Mouse (Mus musculus): ENCODE measurements at regions not wholly inside any gene's neighbourhood (a gene's known extent, or its start where the extent isn't known, plus 50 kb on each side); places are given as distances from the start of the nearest gene placed in this dataset.
A peak's percentile ranks its signal among the peaks of the same experiment; 100 is the strongest.

DNA sequence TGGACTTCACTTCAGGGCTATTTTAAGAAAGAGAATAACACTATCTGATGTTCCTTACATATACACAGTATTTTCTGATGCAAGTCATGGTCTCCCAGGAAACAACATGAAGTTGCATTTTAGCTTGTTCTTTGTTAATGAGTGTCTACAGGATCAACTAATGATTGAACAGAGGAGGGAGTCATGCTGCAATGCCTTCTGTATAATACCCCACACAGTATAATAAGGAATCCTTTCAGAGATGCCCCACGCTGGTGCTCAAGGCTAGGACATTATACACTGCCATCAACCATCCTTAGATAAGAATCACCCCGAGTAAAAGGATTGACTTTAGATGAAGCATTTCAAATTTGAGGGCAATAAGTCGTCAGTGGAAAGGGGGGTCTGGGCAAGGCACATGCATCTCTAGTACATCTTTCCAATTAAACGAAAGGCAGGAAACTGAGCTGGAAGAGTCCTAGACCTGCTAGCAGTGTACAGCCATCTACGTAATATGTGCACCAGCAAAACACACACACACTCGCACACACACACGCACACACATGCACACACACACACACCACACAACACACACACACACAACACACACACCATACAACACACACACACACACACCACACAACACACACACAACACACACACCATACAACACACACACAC is 252.6 kb upstream of the Rag2 start:
- DNase-seq = no peak

DNA sequence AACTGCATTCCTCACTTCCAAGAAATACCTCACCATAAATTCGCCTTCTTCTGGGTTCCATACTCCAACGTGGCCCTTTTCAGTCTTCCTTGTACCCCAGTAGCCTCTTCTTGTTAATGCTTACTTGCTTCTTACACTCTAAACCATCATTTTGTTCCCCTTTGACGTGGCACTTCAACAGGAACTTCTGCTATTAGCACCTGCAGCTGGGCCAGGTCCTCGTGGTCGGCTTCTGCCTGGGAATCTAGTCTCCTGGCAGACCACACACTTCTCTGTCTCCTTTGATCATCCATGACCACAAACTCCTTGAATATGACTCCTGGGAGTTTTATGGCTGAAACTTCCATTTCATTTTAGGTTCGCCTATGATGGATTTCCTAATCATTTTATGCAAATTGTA is 243.9 kb upstream of the Rag2 start:
- no peak for DNase-seq

DNA sequence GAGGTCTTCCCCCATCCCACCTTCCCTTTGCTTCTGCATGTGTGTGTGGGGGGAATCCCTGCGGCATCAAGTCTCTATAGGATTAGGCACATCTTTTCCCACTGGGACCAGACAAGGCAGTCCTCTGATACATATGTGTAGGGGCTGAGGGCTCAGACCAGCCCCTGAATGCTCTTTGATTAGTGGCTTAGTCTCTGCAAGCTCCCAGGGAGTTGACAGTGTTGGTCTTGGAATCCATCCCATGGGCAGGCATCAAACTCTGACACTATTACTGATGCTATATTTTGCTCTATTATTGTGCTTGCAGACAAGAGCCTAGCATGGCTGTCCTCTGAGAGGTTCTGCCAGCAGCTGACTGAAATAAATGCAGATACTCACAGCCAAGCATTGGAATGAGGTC is 209.5 kb upstream of the Rag2 start:
- DNase-seq = no peak

DNA sequence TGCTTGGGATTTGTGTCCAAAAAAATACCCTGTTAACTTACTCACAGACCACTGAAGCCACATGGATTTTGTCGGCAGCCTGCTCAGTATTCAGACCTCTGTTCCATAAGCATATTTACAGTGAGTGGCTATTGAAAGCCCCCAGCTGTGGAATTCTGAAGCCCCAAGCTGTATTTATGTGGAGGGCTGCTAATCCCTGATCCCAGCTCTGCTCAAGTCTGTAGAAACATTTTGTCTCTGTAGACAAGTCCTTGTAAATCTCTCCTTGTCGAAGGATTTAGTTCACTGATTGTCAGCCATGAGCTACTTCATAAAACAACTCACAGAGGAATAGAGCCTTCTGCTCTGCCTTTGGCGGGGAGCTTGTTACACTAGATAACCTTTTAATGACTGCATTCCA is 207.8 kb upstream of the Rag2 start:
- no peak for DNase-seq

DNA sequence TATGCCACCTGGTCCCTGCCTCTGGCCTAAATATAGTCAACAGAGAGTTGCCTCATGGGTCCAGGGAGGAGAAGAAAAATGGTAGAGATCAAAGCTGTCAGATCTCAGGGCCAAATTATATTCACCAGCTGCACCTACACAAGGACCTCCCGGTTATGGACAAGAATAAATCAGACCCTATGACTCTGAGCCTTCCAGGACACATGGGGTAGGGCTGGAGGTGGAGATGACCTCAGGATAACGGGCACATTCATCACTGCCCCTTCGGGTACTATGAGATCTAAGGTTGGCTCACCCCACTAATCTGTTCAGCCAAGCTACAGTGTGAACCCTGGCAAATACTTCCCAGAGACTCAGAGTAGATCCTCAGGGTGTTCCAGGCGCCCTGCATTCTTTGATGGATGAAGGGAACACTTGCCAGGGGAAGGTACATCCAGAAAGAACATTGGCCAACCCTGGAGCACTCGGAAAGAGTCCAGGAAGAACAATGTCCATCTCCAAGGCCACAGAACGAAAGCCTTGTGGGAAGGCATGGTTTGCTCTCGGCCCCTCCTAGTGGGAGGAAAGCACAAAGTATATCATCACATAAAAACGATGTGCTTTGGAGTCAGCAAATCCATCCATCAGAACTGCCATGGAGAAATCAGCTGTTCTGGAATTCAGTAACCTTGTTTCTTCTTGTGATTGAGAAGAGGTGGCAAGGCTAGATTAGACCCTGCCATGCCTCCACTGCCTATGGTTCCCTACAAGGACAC is 191.2 kb upstream of the Rag2 start:
- no peak for DNase-seq

DNA sequence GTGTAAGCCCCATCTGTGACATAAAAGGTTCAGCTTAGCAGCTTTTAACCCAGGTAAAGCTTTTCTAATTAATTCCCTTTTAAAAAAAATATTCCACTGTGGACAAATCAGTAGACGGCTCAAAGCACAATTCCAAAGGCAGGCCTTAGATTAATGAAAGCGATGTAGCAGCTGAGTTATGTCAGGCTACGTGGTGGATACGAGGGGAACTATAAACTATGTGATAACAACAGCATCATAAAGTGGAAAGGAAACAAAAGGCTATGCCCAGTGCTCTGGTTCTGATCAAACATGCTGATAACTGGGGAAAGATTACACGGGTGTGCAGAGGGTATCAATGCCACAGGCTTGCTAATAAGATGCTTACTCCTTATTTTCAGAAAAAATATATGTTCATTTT is 184.3 kb upstream of the Rag2 start:
- no peak for DNase-seq

DNA sequence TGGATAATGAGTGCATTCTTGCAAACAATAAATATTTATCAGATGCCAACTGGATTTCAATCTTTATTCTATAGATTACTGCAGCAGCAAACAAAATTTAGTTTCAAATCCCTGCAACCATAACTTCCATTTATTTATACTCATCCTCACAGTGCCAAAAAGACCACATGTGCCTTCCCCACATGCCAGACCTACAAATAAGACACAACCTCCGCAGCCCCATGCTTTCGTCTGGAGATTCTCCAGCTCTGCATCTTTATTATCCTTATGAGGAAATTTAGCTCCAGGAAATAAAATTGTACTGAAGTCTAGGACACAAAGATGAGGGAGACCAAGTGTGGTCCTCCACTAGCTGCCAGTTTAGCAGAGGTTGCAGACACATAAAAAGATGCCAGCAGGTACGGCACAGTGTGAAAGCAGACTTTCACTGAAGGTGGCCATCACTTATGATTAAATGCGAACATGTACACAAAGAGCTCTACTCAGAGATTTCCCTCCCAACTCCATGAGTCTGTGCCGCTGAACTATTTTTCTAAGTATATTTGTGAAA is 183.4 kb upstream of the Rag2 start:
- DNase-seq = no peak

DNA sequence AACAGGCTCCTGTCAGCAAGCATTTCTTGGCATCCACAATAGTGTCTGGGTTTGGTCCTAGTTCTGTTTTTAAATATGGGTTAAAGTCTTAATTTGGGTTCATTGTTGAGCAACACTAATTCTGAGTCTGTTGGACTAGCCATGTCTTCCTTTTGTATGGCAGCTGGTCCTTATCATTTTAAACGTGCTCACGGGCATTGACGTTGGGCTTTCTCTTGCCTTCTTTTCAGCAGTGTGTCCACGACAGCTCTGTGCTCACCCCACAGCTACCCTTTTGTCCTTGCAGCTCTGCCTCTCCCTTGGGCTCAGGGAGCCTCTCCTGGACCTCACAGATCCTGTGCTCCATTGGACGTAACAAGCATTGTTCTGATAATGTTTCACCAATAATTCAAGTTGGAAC is 168.9 kb upstream of the Rag2 start:
- no peak for DNase-seq

DNA sequence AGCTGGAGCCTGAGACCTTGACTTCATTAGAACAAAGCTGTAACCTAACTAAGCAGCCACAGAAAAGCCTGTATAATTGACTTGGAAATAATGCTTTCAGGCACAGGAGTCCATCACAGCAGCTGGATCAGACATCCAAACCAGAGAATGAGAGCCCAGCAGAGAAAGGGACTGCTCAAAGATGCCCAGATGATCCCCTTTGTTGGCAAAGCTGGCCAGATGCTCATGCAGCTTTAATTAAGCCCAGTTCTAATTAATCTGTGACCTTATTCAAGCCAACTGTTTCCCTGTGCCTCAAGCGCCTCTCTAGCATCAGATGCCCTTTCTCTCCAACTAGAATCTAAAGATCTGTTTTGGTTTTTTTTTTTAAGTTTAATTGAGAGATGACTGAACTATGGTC is 165.6 kb upstream of the Rag2 start:
- DNase-seq = no peak

DNA sequence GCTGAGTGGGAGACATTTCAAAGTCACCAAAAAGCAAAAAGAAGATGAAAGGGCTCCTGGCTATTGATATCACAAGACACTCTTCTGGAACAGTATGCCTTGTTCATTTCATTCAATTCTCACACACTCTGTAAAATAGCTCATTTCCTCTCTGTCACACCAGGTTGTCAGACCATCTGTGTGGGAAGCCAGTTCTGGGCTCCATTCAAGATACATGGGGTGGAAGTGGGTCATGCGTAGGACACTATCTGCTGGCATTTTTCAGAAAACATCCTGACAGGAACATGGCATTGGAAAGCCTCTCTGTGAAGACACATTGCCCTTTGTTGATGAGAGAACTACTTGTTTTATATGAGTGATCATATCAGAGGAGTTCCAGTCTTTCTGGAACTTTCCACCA is 162.1 kb upstream of the Rag2 start:
- no peak for DNase-seq

DNA sequence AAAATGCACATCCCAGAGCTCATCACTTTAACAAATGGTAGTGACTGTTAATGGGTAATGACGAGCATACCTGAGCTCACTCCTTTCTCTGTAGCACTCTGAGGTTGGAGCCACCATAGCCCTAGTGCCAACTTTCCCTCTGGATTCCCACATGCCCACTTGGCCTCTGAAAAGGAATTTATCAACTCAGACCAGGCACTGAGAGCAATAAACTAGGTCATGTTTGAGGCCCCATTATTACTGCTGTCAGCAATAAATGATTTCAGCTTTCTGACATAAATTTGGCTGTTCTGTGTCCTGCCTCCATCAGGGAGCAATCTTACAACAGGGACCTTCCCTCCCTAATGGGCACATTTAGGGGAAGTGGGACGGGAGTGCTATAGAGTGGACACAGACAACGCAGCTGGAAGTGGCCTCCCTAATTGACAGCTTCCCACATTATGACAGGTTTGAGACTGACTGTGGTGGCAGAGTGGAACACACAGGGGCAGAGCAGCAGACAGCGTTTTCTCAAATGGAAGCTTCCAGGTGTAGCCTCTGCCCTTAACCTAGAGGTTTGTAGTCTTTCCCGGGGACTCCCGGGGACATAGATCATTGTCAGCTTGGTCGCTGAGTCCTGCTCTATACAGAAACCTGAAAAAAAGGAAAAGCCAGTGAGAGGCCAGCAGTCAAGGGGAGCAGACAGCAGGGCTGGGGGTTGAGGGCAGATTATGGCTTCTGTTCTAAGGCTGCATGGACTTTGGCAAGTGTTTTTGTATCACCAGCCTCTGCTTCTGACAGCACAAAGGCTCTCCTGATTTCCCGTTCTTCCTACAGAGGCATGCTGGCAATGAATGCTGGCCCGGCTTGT is 160.0 kb upstream of the Rag2 start:
- no peak for DNase-seq

DNA sequence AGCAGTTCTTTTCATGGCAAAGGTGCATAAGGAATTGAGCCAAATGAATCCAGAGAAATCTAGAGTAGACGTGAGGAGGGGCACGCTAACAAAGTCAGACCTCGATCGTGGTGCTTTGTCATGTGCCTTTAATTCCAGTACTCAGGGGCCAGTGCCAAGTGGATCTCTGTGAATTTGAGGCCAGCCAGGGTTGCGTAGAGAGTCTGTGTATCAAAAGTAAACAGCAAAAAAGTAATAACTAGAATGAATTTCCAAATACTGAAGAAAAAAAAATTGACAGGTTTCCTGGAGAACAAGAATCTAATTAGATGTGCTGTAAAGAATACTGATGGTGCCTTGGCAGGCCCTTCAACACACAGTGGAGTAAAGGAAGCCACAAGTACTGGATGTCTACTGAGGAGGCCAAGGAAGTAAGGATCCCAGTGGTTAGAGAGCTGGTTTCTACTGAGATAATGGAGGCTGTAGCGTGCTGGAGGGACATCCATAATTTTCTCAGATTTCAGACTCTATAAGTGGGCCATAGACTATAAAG is 153.9 kb upstream of the Rag2 start:
- DNase-seq = no peak

DNA sequence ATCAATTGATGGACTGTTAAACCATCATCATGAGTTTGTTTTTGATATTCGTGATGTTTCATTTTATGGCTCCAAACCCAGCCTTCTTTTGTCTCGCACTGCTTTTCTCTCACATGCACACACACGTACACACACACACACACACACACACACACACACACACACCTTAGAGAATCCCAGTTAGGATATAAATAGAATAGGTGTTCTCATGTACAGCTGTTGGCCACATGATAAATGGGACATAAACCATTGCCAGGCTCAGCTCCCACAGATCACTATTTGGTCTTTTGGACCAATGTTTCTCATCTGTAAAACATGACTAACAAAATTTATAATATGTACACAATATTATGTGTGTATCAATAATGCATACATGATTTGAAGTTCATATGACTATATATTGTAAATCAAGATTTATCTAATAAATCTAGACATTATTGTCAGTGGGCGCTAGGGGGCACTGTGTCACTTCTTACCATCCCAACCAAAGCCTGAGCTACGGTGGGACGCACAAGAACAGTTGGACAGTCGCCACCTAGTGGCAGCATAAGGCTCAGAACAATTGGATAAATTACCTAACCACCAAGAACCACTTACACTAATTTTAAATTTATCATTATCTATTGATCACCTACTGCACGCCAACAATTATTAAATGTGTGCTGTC is 151.9 kb upstream of the Rag2 start:
- DNase-seq = peak; percentile 57

DNA sequence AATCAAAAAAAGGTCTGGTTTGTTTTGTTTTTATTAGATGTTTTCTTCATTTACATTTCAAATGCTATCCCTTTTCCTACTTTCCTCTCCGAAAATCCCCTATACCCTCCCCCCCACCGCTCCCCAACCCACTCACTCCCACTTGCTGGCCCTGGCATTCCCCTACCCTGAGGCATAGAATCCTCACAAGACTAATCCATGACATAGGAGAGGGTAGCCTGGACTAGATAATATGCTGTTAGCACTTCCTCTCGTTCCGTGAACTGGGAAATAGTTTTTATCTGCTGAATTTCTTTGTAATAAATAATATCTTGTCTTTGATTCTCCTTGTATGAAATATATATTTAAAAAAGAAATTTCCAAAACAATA is 151.4 kb upstream of the Rag2 start:
- no peak for DNase-seq

DNA sequence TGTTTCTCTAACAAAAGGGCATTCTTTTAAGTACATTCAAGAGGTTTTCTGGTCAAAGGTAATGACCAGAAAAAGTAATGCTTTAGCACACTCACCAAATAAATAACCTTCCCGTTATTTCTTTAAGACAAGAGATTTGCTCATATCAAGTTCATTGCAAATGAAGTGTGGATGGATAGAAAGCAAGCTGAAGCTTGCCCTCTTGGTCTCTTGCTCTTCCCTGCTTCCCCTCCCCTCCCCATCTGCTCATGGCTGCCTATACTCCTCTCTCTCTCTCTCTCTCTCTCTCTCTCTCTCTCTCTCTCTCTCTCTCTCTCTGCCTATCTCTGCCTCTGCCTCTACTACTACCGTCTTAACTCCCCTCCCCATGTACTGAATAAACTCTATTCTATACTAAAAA is 147.7 kb upstream of the Rag2 start:
- no peak for DNase-seq

DNA sequence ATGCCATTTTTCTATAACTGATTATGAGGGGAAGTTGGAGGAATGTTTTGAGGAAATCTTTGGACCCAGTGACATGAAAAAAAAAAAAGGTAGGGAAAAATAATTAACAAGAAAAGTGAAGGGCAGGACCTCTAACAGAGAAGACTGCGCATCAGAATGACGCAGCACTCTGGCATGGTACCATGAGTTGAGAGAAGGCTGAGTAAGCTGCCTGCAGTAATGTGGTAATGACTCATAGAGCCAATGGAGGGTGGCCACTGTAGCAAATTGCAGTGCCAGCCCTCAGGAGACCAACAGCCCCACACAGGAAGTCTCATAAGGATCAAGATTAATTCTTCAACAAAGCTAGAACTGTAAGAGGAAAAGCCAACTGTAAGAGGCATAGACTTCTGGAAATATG is 134.3 kb upstream of the Rag2 start:
- DNase-seq = no peak

DNA sequence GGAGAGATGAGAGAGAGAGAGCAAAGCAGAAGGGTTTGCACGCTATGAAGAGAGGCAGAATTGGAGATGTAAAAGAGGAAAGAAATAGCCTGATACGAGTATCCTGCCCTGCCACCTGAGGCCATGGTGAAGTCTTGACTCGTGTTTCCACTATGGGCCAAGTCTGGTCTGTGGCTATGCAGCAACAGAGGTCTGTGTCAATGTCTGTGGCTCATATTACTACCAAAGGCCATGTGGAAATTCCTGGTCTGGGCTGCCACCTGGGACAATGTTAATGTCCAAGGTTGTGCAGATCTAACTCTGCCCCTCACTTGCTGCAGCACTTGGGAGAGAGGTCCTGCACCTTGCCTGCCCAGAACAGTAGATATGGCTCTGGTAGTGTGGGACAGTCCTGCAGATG is 132.8 kb upstream of the Rag2 start:
- no peak for DNase-seq

DNA sequence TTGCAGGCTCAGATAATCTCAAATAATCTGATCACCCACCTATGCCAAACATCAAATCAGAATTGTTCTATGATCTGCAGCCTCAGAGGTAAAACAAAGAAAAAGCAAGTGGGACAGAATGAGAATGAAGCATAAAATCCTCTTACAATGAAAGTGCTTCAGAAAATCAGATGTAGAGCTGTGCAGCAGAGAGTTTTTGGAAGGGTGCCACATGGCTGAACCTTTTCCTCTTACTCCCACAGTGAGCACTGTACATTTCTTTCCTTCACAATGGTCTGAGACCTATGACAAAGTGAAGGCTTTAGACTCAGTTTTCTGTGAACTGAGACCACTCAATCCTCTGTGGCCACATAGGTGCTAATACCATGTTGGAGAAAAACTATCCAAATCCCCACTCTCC is 116.4 kb upstream of the Rag2 start:
- DNase-seq = no peak

All from right cerebral cortex, postnatal 25 days (tissue).